Mouse (Mus musculus) skeletal muscle tissue, adult 2 months (tissue): ENCODE measurements around the gene Gipr.

Source experiments
- DNase-seq: peaks from one replicate; pipeline ENCODE4 v3.0.0-alpha.2; 2012; ENCODE audit warnings: low read depth, low spot score

The Gipr gene

GRCm38 (mm10) chr7:19165656-19166423 lies at the start of gene Gipr:
Gene Gipr (minus strand): TSS chr7:19166127.
- DNase-seq: no peak

- DNase-seq: no peak
Measured at GRCm38 (mm10) chr7:19214940-19215339, 49.0 kb upstream of the Gipr start.

GRCm38 (mm10) chr7:19214369-19214768 lies 48.4 kb upstream of the Gipr start:
- no peak for DNase-seq

GRCm38 (mm10) chr7:19213385-19213784 lies 47.5 kb upstream of the Gipr start:
- no peak for DNase-seq

DNA sequence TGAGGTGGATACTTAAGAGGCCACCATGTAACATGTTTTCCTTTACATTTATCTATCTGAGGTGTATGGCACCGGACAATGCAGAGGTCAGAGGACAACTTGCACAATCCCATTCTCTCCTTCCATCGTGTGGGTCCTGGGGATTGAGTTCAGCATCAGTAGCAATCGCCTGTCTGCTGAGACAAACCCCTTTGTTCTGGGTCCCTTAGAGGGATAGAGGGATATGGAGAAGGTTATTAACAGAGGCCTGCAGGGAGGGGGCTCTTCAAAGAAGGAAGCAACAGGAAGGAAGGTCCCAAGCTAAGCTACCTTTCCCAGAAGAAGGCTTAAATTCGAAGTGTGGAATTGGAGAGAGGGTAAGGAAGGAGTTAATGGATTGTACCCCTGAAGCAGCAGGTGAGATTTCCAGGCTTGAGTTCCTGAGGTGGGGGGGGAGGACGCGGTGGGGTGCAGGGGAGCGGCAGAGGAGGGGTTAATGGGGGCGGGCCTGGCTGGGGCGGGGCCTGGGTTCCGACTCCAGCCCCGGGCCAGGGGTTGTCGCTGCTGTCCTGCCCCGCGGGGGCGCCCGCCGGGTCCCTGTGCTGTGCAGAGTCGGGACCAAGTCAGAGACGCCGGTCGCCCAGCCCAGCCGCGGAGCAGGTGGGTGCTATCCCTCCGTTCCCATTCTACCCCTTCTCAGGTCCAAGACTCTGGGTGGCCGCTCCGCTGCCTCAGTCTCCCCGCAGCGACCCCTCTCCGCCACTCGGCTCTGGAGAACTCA lies 46.2 kb upstream of the Gipr start, which contains the start of gene Gpr4:
Gpr4 (plus strand) TSS at position 543 of the 760 bp plus-strand sequence.
- DNase-seq: no peak

GRCm38 (mm10) chr7:19211041-19211675 lies 45.2 kb upstream of the Gipr start:
- no peak for DNase-seq

DNA sequence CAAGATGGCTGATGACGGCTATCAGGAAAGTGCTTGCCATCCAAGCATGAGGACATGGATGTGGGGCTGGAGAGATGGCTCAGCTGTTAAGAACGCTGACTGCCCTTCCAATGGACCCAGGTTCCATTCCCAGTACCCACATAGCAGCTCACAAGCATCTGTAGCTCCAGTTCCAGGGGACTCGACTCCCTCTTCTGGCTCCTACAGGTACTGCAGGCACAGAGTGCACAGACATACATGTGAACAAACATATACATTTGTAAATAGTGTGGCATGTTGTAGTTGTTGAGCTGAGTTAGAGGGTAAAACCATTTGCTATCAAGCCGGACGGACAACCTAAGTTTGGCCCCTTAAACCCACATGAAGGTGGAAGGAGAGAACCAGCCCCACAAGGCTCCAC lies 44.1 kb upstream of the Gipr start:
- DNase-seq: no peak

DNA sequence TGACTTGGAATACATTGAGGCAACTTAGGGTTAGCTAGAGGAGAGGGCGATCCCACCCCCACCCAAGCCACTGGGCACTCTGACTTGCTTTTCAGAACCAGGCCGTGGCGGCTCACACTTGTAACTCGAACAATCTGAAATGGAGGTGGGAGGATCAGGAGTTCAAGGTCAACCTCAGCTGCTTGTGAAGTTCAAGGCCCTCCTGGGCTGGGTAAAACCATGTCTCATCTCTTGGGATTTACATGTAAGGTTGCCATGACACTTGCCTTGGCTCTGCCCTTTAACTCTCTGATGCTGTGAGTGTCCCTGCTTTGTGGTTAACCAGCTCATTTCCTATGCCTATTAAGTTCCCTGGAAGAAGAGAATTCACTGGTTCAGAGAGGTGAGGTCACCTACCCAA lies 43.6 kb upstream of the Gipr start:
- no peak for DNase-seq

- DNase-seq: no peak
Measured at GRCm38 (mm10) chr7:19208944-19209472, 43.1 kb upstream of the Gipr start.

DNA sequence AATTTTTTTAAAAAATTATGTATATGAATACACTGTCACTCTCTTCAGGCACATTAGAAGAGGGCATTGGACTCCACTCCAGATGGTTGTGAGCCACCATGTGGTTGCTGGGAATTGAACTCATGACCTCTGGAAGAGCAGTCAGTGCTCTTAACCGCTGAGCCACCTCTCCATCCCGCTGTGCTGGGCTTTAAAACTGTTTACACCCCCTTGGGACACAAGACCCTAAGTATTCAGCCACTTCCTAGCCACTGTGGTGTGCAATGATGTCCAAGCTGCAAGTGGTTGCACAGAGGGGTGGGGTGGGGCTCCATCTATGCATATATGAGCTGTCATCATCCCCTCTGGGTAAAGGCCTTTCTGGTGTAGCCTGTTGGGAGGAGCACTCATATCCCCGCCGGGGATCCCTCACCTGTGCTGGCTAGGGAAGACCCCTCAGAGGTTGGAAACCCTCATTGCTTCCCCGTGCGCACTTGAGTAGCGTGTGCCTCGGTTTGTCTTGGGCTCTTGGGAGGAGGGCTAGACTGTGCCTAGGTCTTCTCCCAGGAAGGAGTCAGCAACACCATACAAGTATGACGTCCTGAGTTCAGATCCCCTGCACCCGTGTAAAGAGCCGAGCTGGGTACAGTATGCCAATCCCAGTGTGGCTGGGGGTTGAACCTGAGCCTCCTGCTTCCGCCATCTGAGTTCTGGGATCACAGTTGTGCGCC lies 42.4 kb upstream of the Gipr start:
- no peak for DNase-seq

GRCm38 (mm10) chr7:19202065-19202850 lies 36.3 kb upstream of the Gipr start:
- DNase-seq: no peak

GRCm38 (mm10) chr7:19201660-19202059 lies 35.7 kb upstream of the Gipr start:
- no peak for DNase-seq

GRCm38 (mm10) chr7:19197985-19198384 lies 32.1 kb upstream of the Gipr start:
- no peak for DNase-seq

GRCm38 (mm10) chr7:19196676-19197075 lies 30.7 kb upstream of the Gipr start:
- no peak for DNase-seq

GRCm38 (mm10) chr7:19194676-19195075 lies 28.7 kb upstream of the Gipr start:
- no peak for DNase-seq

DNA sequence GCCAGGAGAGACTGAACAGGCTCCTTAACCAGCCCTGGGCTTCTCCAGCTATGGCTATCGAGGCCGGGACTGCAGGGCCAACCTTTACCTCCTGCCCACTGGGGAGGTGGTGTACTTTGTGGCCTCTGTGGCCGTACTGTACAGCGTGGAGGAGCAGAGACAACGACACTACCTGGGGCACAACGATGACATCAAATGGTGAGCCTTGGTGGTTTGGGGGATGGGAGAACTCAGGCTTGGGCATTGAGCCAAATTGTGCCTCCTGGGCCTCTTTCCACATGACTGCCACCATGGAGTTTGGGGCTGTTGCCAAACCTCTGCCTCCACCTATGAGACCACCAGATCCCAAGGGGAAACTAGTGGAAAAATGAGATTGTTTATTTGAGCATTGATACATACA lies 18.8 kb upstream of the Gipr start:
- DNase-seq: no peak

DNA sequence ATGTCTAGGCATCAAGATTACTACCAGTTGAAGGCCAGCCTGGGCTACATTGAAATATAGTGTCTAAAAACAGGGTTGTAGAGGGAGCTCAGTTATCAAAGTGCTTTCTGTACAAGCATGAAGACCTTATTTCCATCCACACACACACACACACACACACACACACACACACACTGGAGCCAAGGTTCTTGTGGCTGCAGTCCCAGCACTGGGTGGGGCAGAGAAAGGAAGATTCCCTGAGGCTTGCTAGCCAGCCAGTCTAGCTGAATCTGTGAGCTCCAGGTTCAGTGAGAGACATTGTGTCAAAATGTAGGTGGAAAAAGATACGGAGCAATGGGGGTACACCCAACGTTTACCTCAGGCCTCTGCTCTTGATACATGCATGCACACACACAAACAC lies 18.3 kb upstream of the Gipr start:
- peak; percentile 43 for DNase-seq

GRCm38 (mm10) chr7:19180862-19181429 lies 15.0 kb upstream of the Gipr start:
- DNase-seq: no peak

DNA sequence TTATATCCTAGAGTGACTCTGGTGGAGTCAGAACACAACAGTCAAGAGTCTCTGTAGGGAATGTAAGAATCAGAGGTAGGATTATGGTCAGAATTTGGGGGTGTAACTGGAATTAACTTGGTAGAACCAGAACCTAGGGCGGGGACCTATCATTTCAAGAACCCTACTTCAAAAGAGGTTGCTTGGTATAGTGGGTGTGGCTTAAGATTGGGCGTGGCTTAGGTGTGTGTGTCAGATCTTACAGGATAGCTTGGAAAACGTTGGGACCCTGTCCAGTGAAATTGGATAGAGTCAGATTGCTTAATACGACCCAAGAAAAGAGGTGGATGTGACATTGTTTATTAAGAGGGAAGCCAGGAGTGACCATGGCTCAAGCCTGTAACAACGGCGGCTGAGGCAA lies 14.0 kb upstream of the Gipr start:
- no peak for DNase-seq

DNA sequence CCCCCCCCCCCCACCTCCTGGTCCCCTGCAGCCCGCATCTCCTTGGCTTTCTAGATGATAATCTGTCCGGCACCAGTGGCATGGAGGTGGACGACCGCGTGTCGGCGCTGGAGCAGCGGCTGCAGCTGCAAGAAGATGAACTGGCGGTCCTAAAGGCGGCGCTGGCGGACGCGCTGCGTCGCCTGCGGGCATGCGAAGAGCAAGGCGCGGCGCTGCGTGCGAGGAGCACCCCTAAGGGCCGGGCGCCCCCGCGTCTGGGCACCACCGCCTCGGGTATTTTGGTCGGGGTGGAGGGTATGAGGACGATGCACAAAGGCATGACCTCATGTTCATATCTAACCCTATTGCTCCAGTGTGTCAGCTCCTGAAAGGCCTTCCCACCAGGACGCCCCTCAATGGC lies 13.2 kb upstream of the Gipr start:
- peak; percentile 52 for DNase-seq
